Mouse (Mus musculus) heart, postnatal 0 days (tissue): ENCODE data around the gene Gm4305. TPM values are rescaled to one million over a fixed set of nuclear protein-coding genes. Genes with fewer than 3 reads are reported as not detected.
"Not testable (repeated sequence)": the region's sequence is repeated elsewhere in the genome, so short reads cannot be mapped to it uniquely, and the experiment has no call there.

Source experiments
- ATAC-seq: fragments of 200-750 bp; cut with Nextera tagmentation; 2 replicates; pipeline ENCODE4 v1.8.0; 2017; ENCODE audit warnings: low read depth, moderate number of reproducible peaks, moderate library complexity; ENCODE audit not compliant: insufficient read depth
- DNase-seq: peaks from one replicate; pipeline ENCODE4 v3.0.0-alpha.2; 2016; ENCODE audit warnings: low spot score
- H3K27ac ChIP-seq: fragments of 300-500 bp; sonication (generic); 2 replicates; pipeline ENCODE4 v1.5.1; 2014; ENCODE audit warnings: low read depth, mild to moderate bottlenecking
- H3K27me3 ChIP-seq: fragments of 300-500 bp; sonication (generic); 2 replicates; pipeline ENCODE4 v1.6.1; 2014; ENCODE audit warnings: low read length, mixed read lengths; ENCODE audit not compliant: control insufficient read depth, insufficient read depth
- H3K36me3 ChIP-seq: fragments of 300-500 bp; sonication (generic); replicated peaks from 2 replicates; pipeline ENCODE4 v1.6.1; 2014; ENCODE audit warnings: low read length, mixed read lengths; ENCODE audit not compliant: control insufficient read depth, insufficient read depth
- H3K4me1 ChIP-seq: fragments of 300-500 bp; sonication (generic); 2 replicates; pipeline ENCODE4 v1.6.1; 2014; ENCODE audit warnings: antibody characterized with exemption; ENCODE audit not compliant: control insufficient read depth, insufficient read depth
- H3K4me2 ChIP-seq: fragments of 300-500 bp; sonication (generic); 2 replicates; pipeline ENCODE4 v1.6.1; 2014; ENCODE audit warnings: low read depth, mild to moderate bottlenecking, low read length, moderate library complexity
- H3K4me3 ChIP-seq: fragments of 300-500 bp; sonication (generic); 2 replicates; pipeline ENCODE4 v1.5.1; 2014; ENCODE audit warnings: low read depth, low read length
- H3K9ac ChIP-seq: fragments of 300-500 bp; sonication (generic); replicated peaks from 2 replicates; pipeline ENCODE4 v1.6.1; 2014; ENCODE audit warnings: low read depth, low read length, mixed read lengths
- H3K9me3 ChIP-seq: fragments of 300-500 bp; sonication (generic); replicated peaks from 2 replicates; pipeline ENCODE4 v1.6.1; 2016; ENCODE audit warnings: low read length; ENCODE audit not compliant: control insufficient read depth
- WGBS: fragments of 180-500 bp; shearing (Covaris S2); extraction: QIAGEN DNeasy Blood & Tissue Kit; methylation state at CpG from one replicate; pipeline ENCODE4 v1.1.7; 2014; 5-methylcytosine and 5-hydroxymethylcytosine counted together
- polyA plus RNA-seq: library from polyadenylated mRNA; unstranded; fragments of >200 nt; fragmentation: Nextera tagmentation; extraction: Ambion mirVana; gene quantifications from 2 replicates; pipeline ENCODE4 v1.2.1, GENCODE M21; 2015
- total RNA-seq: library from RNA; depleted of rRNA; stranded (reverse); fragments of >200 nt; gene quantifications from 2 replicates; pipeline ENCODE4 v1.2.3, GENCODE M21; 2014; ENCODE audit warnings: low replicate concordance; rRNA removed

Gm4305 gene
- total RNA-seq: not detected in 2 replicates
- not detected in 2 replicates for polyA plus RNA-seq

DNA sequence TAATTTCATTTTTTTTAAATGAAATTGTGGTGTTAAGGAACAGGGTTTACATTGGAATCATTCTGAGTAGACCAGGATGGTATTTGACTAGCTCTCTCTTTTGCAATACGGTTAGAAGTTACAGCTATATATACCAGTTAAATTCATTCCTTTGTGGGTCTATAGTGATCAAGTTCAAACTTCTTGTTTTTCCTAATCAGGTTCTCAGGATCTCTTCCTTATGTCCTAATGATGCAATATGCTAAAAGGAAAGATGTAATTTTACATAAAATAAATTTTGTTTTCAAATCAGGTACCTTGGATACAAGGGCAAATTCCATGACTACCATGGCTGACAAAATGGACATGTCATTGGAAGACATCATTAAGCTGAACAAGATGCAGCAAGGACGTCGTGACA is at the start of gene Gm4305:
TSS of gene Gm4305 (plus strand) at position 301 of the 400 bp plus-strand sequence.
- not testable (repeated sequence) for ATAC-seq
- WGBS: no CpG with 5 or more reads among the region's 3 CpGs

DNA sequence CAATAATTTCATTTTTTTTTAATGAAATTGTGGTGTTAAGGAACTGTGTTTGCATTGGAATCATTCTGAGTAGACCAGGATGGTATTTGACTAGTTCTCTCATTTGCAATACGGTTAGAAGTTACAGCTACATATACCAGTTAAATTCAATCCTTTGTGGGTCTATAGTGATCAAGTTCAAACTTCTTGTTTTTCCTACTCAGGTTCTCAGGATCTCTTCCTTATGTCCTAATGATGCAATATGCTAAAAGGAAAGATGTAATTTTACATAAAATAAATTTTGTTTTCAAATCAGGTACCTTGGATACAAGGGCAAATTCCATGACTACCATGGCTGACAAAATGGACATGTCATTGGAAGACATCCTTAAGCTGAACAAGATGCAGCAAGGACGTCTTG is 15.5 kb upstream of the Gm4305 start, which contains the start of gene Gm4301:
TSS of gene Gm4301 (plus strand) at position 301 of the 400 bp plus-strand sequence.
- not testable (repeated sequence) for H3K4me3 ChIP-seq, H3K9ac ChIP-seq, H3K27me3 ChIP-seq, H3K36me3 ChIP-seq, ATAC-seq, H3K4me2 ChIP-seq, H3K27ac ChIP-seq, DNase-seq, H3K9me3 ChIP-seq, H3K4me1 ChIP-seq
- no CpG with 5 or more reads among the region's 2 CpGs for WGBS

More for the DNA sequence above, at the start of gene Gm4305:
- not testable (repeated sequence) for H3K4me1 ChIP-seq, H3K4me2 ChIP-seq, H3K27me3 ChIP-seq, H3K27ac ChIP-seq, DNase-seq, H3K9ac ChIP-seq, H3K4me3 ChIP-seq, H3K9me3 ChIP-seq, H3K36me3 ChIP-seq

DNA sequence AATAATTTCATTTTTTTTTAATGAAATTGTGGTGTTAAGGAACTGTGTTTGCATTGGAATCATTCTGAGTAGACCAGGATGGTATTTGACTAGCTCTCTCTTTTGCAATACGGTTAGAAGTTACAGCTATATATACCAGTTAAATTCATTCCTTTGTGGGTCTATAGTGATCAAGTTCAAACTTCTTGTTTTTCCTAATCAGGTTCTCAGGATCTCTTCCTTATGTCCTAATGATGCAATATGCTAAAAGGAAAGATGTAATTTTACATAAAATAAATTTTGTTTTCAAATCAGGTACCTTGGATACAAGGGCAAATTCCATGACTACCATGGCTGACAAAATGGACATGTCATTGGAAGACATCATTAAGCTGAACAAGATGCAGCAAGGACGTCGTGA is 10.4 kb upstream of the Gm4305 start, which contains the start of gene Gm4302:
TSS of gene Gm4302 (plus strand) at position 301 of the 400 bp plus-strand sequence.
- not testable (repeated sequence) for H3K4me1 ChIP-seq, H3K4me2 ChIP-seq, H3K36me3 ChIP-seq, ATAC-seq, H3K4me3 ChIP-seq, H3K9ac ChIP-seq, H3K9me3 ChIP-seq, H3K27me3 ChIP-seq, DNase-seq, H3K27ac ChIP-seq
- WGBS: no CpG with 5 or more reads among the region's 3 CpGs

DNA sequence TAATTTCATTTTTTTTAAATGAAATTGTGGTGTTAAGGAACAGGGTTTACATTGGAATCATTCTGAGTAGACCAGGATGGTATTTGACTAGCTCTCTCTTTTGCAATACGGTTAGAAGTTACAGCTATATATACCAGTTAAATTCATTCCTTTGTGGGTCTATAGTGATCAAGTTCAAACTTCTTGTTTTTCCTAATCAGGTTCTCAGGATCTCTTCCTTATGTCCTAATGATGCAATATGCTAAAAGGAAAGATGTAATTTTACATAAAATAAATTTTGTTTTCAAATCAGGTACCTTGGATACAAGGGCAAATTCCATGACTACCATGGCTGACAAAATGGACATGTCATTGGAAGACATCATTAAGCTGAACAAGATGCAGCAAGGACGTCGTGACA is 5.2 kb upstream of the Gm4305 start, which contains the start of gene Gm4303:
TSS of gene Gm4303 (plus strand) at position 301 of the 400 bp plus-strand sequence.
- H3K9me3 ChIP-seq: not testable (repeated sequence)
- WGBS: no CpG with 5 or more reads among the region's 3 CpGs

DNA sequence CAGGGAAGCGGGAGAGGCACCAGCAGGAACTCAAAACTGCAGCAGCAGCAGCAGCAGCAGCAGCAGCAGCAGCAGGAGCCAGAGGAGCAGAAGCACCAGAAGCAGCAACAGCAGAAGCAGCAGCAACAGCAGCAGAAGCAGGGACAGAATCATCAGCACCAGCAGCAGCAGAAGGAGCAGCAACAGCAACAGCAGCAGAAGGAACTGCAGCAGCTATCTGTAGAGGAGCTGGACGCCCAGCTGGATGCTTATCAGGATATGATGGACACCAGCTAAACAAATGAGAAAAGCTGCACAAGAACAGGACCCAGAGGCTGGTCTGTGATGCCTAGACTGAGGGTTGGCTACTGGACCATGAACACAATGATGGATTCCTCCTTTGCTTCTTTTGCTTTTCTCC is 5.9 kb downstream of the Gm4305 start:
- not testable (repeated sequence) for H3K27ac ChIP-seq, ATAC-seq, H3K4me1 ChIP-seq, DNase-seq, H3K27me3 ChIP-seq, H3K4me2 ChIP-seq, H3K9ac ChIP-seq, H3K4me3 ChIP-seq, H3K36me3 ChIP-seq, H3K9me3 ChIP-seq
- WGBS: 14% methylated on average over 1 of the region's 2 CpGs

More for the DNA sequence above, 5.2 kb upstream of the Gm4305 start, which contains the start of gene Gm4303:
- not testable (repeated sequence) for H3K27ac ChIP-seq, DNase-seq, ATAC-seq, H3K4me2 ChIP-seq, H3K27me3 ChIP-seq, H3K4me1 ChIP-seq, H3K4me3 ChIP-seq, H3K36me3 ChIP-seq, H3K9ac ChIP-seq

DNA sequence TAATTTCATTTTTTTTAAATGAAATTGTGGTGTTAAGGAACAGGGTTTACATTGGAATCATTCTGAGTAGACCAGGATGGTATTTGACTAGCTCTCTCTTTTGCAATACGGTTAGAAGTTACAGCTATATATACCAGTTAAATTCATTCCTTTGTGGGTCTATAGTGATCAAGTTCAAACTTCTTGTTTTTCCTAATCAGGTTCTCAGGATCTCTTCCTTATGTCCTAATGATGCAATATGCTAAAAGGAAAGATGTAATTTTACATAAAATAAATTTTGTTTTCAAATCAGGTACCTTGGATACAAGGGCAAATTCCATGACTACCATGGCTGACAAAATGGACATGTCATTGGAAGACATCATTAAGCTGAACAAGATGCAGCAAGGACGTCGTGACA is 10.1 kb downstream of the Gm4305 start, which contains the start of gene Gm4307:
TSS of gene Gm4307 (plus strand) at position 301 of the 400 bp plus-strand sequence.
- WGBS: no CpG with 5 or more reads among the region's 3 CpGs
- not testable (repeated sequence) for H3K27ac ChIP-seq, ATAC-seq, H3K9ac ChIP-seq, DNase-seq, H3K27me3 ChIP-seq, H3K4me2 ChIP-seq, H3K36me3 ChIP-seq, H3K4me3 ChIP-seq, H3K4me1 ChIP-seq, H3K9me3 ChIP-seq

DNA sequence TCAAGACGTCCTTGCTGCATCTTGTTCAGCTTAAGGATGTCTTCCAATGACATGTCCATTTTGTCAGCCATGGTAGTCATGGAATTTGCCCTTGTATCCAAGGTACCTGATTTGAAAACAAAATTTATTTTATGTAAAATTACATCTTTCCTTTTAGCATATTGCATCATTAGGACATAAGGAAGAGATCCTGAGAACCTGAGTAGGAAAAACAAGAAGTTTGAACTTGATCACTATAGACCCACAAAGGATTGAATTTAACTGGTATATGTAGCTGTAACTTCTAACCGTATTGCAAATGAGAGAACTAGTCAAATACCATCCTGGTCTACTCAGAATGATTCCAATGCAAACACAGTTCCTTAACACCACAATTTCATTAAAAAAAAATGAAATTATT is 31.6 kb downstream of the Gm4305 start, which contains the start of gene Gm4312:
TSS of gene Gm4312 (minus strand) at position 101 of the 400 bp plus-strand sequence.
- ATAC-seq: not testable (repeated sequence)

More for the DNA sequence above, 31.6 kb downstream of the Gm4305 start, which contains the start of gene Gm4312:
- H3K27ac ChIP-seq, H3K4me1 ChIP-seq, H3K36me3 ChIP-seq, H3K4me3 ChIP-seq, H3K9me3 ChIP-seq, H3K9ac ChIP-seq, H3K27me3 ChIP-seq, DNase-seq, H3K4me2 ChIP-seq: not testable (repeated sequence)
- WGBS: no CpG with 5 or more reads among the region's 2 CpGs
